Mouse (Mus musculus) small intestine, adult 2 months (tissue): ENCODE measurements at regions not wholly inside any gene's neighbourhood (a gene's known extent, or its start where the extent isn't known, plus 50 kb on each side); places are given as distances from the start of the nearest gene placed in this dataset.

ENCODE experiments used
- CTCF ChIP-seq: fragments of 200-500 bp; IDR thresholded peaks from 2 replicates; pipeline ENCODE4 v1.5.1; 2012; ENCODE audit warnings: low read depth, mild to moderate bottlenecking, control low read depth, inconsistent platforms, low read length, moderate library complexity, mixed read lengths; ENCODE audit not compliant: insufficient replicate concordance, insufficient read length; ENCODE audit errors: extremely low read depth
- POLR2A ChIP-seq: fragments of 200-500 bp; IDR thresholded peaks from 2 replicates; pipeline ENCODE4 v1.6.1; 2012; ENCODE audit warnings: low read depth, mild to moderate bottlenecking, control low read depth, inconsistent platforms, low read length, moderate library complexity

DNA sequence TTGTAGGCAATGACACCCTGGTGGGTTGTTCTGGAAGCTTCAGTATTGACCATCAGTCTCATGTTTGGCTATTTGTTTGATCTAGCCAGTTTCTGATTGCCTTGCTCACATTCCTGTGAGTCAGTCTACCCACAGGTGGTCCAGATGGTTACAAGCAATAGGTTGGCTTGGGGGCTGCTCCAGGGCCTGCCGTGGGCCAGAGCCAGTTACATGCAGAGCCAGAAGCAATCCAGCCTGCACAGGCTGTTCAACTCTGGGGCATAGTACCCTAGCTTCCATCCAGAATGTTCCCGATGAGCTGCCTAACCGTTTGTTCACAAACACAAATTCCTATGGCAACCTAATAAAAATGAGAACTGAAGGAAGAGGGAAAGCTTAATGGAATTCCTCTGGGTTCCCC, 253.2 kb upstream of the Far2 start:
- TF ChIP-seq POLR2A (no peak), CTCF (no peak)
